Mouse (Mus musculus) kidney, adult 2 months (tissue): Measurements from ENCODE around the gene Stx4a.

Experiments used
- CTCF ChIP-seq: fragments of 200-500 bp; conservative IDR thresholded peaks from 2 replicates; pipeline ENCODE4 v1.5.1; 2011; ENCODE audit warnings: low read depth, mild to moderate bottlenecking, control low read depth, low read length, moderate library complexity, mixed read lengths; ENCODE audit not compliant: insufficient read depth, insufficient read length
- POLR2A ChIP-seq: fragments of 200-500 bp; IDR thresholded peaks from one replicate; pipeline ENCODE4 v1.6.1; 2011; ENCODE audit warnings: low read depth, low read length, control low read depth

DNA sequence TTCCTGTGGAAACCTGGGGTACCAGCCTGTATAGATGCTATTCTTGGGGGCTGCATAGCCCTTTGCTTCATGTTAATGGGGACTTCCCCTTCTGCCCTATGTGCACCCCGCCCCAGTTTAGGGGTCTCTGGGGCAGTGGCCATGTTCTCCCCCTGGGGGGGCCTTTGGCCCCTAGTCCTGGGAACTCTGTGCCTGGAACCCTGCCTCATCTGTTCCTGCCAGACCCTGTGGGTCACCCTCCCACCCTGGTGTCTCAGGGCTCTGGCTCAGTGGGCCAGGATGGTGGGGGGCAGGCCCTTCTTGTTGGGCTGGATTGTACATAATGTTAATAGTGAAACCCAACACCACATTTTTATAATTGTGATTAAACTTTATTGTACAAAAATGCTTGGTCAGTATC, 24.4 kb upstream of the Stx4a start:
- TF ChIP-seq POLR2A (no peak), CTCF (no peak)
